ENCODE assay signal across 13 mouse cellular contexts in genomic region chr3:154540086-154540911, GRCm38 (mm10). TPM values are rescaled to one million over a fixed set of nuclear protein-coding genes. Genes with fewer than 3 reads are reported as not detected.
DNase-seq lines count a peak whose midpoint lies in the region; ATAC-seq lines count a peak whose summit lies in the region.
"Had no signal": no experiment of that assay in that cellular context is flagged by ENCODE, and none has a peak within 500 bp of the region (broad histone marks: within the 10 kb centered on the region; RNA-seq: fewer than 3 reads in every experiment).

No protein-coding gene starts in this region.

- no peak overlapping the region for H3K9ac ChIP-seq in stomach, embryonic 15.5 days
- H3K9ac ChIP-seq: lung, embryonic 15.5 days had no signal

- peak; percentile 85 for ATAC-seq in stomach, embryonic 15.5 days (ENCODE audit: insufficient read depth, low FRiP score, low read depth)

- no peak overlapping the region for H3K4me3 ChIP-seq in stomach, embryonic 15.5 days (replicated peaks)
- H3K4me3 ChIP-seq: left cerebral cortex, adult 2 months; lung, embryonic 15.5 days; midbrain, embryonic 10.5 days had no signal

- no peaks in the 10 kb centered on the region for H3K27me3 ChIP-seq in stomach, embryonic 15.5 days (replicated peaks)

- no peak overlapping the region for H3K4me2 ChIP-seq in stomach, embryonic 15.5 days
- H3K4me2 ChIP-seq: lung, embryonic 15.5 days had no signal

- H3K9me3 ChIP-seq in stomach, embryonic 15.5 days, result no peaks in the 10 kb centered on the region
- H3K9me3 ChIP-seq: lung, embryonic 15.5 days; midbrain, embryonic 10.5 days had no signal

- H3K4me1 ChIP-seq in stomach, embryonic 15.5 days, result 0 out of 2 replicates have a peak, but pooled peaks cover 2% of the 10 kb centered on the region
- H3K4me1 ChIP-seq: lung, embryonic 15.5 days; midbrain, embryonic 10.5 days had no signal

- 0 out of 2 replicates have a peak overlapping the region, but pooled peaks have one; percentile 14 for H3K27ac ChIP-seq in stomach, embryonic 15.5 days
- H3K27ac ChIP-seq: left cerebral cortex, adult 2 months; lung, embryonic 15.5 days; midbrain, embryonic 10.5 days had no signal

- no peaks in the 10 kb centered on the region for H3K36me3 ChIP-seq in stomach, embryonic 15.5 days
- H3K36me3 ChIP-seq: lung, embryonic 15.5 days; midbrain, embryonic 10.5 days had no signal

- intact Hi-C loops in gastrocnemius, postnatal 14 days (cut with DNase I; ENCODE audit: low total_unique reads), result no loop called here

- WGBS in stomach, embryonic 15.5 days, result 46% methylated on average over 10 of the region's 10 CpGs

- DNase-seq in lung, postnatal 10 days, result peak; percentile 7
- no peak for DNase-seq in lung, postnatal 25 days (ENCODE audit: low spot score)
- peak; percentile 65 for DNase-seq in adipocyte (ENCODE audit: low spot score)
- peak; percentile 16 for DNase-seq in gastrocnemius, postnatal 14 days
- no peak for DNase-seq in left cerebral cortex, adult 11 months (ENCODE audit: low spot score)
- no peak for DNase-seq in layer of hippocampus, adult 18-20 months (ENCODE audit: low spot score in 2 of 2)
- DNase-seq: cerebellum, adult 9-10 months; kidney, postnatal 4 days; right cerebral cortex, postnatal 4 days had no signal

RNA-seq across cellular contexts. Expression of gene Cryz, which starts 56.2 kb away (rescaled TPM):
- total RNA-seq in gastrocnemius, postnatal 14 days (2021), result 1 to 10 TPM; 7.0 to 7.6 TPM
- 15.8 and 18.3 TPM in 2 replicates for polyA plus RNA-seq in stomach, embryonic 15.5 days (2015; fragmentation: Nextera tagmentation; extraction: Ambion mirVana)
- total RNA-seq in layer of hippocampus, adult 18-20 months (2021), result 10 to 100 TPM; 20.6 to 25.8 TPM

RNA-seq across cellular contexts. Expression of gene Tyw3, which starts 56.6 kb away (rescaled TPM):
- total RNA-seq in gastrocnemius, postnatal 14 days (2021), result 1 to 10 TPM; 1.4 to 2.5 TPM
- 11.1 and 11.5 TPM in 2 replicates for polyA plus RNA-seq in stomach, embryonic 15.5 days (2015; fragmentation: Nextera tagmentation; extraction: Ambion mirVana)
- 10 to 100 TPM; 11.5 to 14.3 TPM for total RNA-seq in layer of hippocampus, adult 18-20 months (2021)

Comparison
In these comparisons a context has a peak if more than half of its experiments do, and no peak if none do; other contexts are left out.
1. DNase-seq: peak in lung, postnatal 10 days (single experiment), adipocyte (single experiment) and gastrocnemius, postnatal 14 days (single experiment); none in lung, postnatal 25 days (single experiment), left cerebral cortex, adult 11 months (single experiment) and layer of hippocampus, adult 18-20 months (0 of 2).